ENCODE assay signal across 8 mouse cellular contexts in the genomic region with DNA sequence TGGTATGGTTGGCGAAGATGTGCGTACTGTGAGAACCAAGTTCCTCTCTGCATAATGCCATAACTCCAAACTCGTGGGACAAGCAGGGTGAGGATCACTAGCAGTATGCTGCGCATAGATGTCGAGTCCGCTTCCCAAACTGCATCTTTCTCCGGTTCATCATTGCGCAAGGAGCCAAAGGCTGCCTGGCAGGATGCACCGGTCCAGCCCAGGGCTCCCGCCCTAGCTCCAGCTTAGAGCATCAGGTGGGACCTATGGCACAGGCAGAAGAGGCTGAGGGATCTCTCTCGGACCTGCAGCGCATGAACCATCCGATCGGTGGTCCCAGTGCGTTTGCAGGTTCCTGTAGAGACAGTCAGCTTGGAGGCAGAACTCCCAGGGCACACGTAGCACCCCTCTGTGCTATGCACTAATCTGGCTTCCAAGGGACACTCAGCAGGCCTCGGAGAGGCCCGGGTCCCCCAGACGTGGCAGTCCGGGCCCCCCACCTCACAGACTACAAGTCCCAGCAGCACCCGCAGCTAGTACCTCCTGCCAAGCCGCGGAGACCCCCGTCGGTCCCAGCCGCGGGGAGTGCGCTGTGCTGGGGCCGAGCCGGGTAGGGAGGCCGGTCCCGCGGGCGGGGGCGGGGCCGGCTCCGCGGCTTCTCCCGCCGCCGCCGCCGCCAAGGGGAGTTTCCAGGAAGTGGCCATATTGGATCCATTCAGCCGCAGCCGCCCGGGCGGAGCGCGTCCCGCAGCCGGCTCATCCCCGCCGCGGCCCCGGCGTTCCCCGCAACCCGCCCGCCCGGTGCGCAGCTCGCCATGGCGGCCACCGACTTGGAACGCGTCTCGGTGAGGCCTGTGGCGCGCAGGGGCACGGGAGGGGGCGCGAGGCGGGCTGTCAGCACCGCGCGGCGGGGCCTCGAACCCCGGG. TPM values are rescaled to one million over a fixed set of nuclear protein-coding genes. Genes with fewer than 3 reads are reported as not detected.
DNase-seq lines count a peak whose midpoint lies in the region; ATAC-seq and TF ChIP-seq lines count a peak whose summit lies in the region.

Gene Sept8 (plus strand): TSS at position 51 of the 915 bp plus-strand sequence.

- peaks cover 39% of the 10 kb centered on the region for H3K4me1 ChIP-seq in hindbrain, embryonic 12.5 days

- WGBS in hindbrain, embryonic 12.5 days: 5% methylated on average over 59 of the region's 79 CpGs

- H3K4me3 ChIP-seq in hindbrain, embryonic 12.5 days: peak within 1 kb of the TSS; percentile 88
- H3K4me3 ChIP-seq in left cerebral cortex, adult 2 months: peak within 1 kb of the TSS; percentile 81

- peak within 1 kb of the TSS; percentile 84 for H3K4me2 ChIP-seq in hindbrain, embryonic 12.5 days (replicated peaks)

- no peak; the same call in 1 of the 2 replicates for TF ChIP-seq CTCF in left cerebral cortex, adult 2 months (IDR thresholded peaks at IDR 0.05)

- H3K27me3 ChIP-seq in hindbrain, embryonic 12.5 days: peaks cover 28% of the 10 kb centered on the region

- H3K9me3 ChIP-seq in hindbrain, embryonic 12.5 days (replicated peaks): no peaks in the 10 kb centered on the region

- peak within 1 kb of the TSS; percentile 88 for H3K9ac ChIP-seq in hindbrain, embryonic 12.5 days

- peak; percentile 85 for ATAC-seq in hindbrain, embryonic 12.5 days (ENCODE audit: low FRiP score)

- intact Hi-C loops in left cerebral cortex, adult 2 months (cut with DNase I): loop anchor here (2.0 kb wide), 2 partner anchors 23 to 49 kb away; partner anchors contain the start of gene Gm9837

- H3K36me3 ChIP-seq in hindbrain, embryonic 12.5 days: no peaks in the 10 kb centered on the region

- peak; percentile 61 for DNase-seq in adipocyte (ENCODE audit: low spot score)
- DNase-seq in cerebellum, postnatal 10 days: peak; percentile 75 to 76
- peak; percentile 68 to 69 for DNase-seq in frontal cortex, postnatal 36 days (ENCODE audit: low spot score in 2 of 2)
- peak; percentile 67 to 71 for DNase-seq in left cerebral cortex, adult 2 months (ENCODE audit: extremely low spot score in 1 of 2, low spot score in 2 of 2)
- DNase-seq in lung, postnatal 4 days: peak; percentile 72 to 80
- DNase-seq in right cerebral cortex, adult 18-20 months: peak; percentile 66
- DNase-seq in yolk sac, embryonic 10.5 days (ENCODE audit: low spot score): peak; percentile 76

- H3K27ac ChIP-seq in hindbrain, embryonic 12.5 days: peak within 1 kb of the TSS; percentile 55
- peak within 1 kb of the TSS; percentile 99 for H3K27ac ChIP-seq in left cerebral cortex, adult 2 months

RNA-seq across cellular contexts. Expression of gene Sept8, which starts in this region (rescaled TPM):
- polyA plus RNA-seq in hindbrain, embryonic 12.5 days (2016; fragmentation: Nextera tagmentation; extraction: Ambion mirVana): 24.2 and 28.1 TPM in 2 replicates
- total RNA-seq in left cerebral cortex, adult 2 months (2021): 100 to 1,000 TPM; 304 to 314 TPM

Comparison
In these comparisons a context has a peak if more than half of its experiments do, and no peak if none do; other contexts are left out.
1. Peak in every context shown above with its lines: DNase-seq, ATAC-seq, H3K4me3 ChIP-seq and H3K27ac ChIP-seq.